Mouse (Mus musculus): ENCODE results near the gene Gm21852.
"Not testable (repeated sequence)": the region's sequence is repeated elsewhere in the genome, so short reads cannot be mapped to it uniquely, and the experiment has no call there.

The Gm21852 gene

DNA sequence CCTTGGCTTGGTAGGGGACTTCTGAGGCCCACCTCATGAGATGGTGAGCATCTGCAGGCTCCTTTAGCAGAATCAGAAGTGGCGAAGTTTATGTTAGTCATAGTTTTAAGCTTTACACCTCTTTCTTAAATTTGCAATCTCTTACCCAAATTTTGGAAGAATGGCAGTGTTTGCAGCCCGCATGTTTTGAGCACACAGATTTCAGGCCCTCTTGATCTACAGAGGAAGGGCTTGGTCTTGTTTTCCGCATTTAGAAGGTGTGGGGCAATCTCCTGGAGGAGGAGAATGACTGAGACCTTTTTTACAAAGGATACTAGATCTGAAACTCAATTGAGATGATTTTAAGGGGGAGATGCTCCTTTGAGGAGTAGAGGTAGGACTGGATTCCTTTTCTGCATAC is at the start of gene Gm21852:
TSS of gene Gm21852 (minus strand) at position 101 of the 400 bp plus-strand sequence.
- DNase-seq: not testable (repeated sequence)

Measured in thymus, postnatal 4 days (tissue).